Mouse (Mus musculus) small intestine, adult 2 months (tissue): ENCODE measurements at regions not wholly inside any gene's neighbourhood (a gene's known extent, or its start where the extent isn't known, plus 50 kb on each side); places are given as distances from the start of the nearest gene placed in this dataset.

Experiments used
- H3K27ac ChIP-seq: fragments of 200-500 bp; 2 replicates; pipeline ENCODE4 v1.5.1; 2012; ENCODE audit warnings: low read depth, low read length, control low read depth, inconsistent platforms; ENCODE audit not compliant: insufficient read depth
- H3K27me3 ChIP-seq: fragments of 200-500 bp; 2 replicates; pipeline ENCODE4 v1.6.1; 2012; ENCODE audit warnings: mild to moderate bottlenecking, moderate library complexity, low read length, inconsistent platforms; ENCODE audit not compliant: control insufficient read depth, insufficient read depth
- H3K36me3 ChIP-seq: fragments of 200-500 bp; 2 replicates; pipeline ENCODE4 v1.6.1; 2012; ENCODE audit warnings: mild to moderate bottlenecking, low read length, control low read depth, inconsistent platforms; ENCODE audit not compliant: control insufficient read depth, insufficient read depth
- H3K4me1 ChIP-seq: fragments of 200-500 bp; 2 replicates; pipeline ENCODE4 v1.6.1; 2012; ENCODE audit warnings: low read length, inconsistent platforms, mixed read lengths; ENCODE audit not compliant: control insufficient read depth, insufficient read depth, insufficient read length
- H3K4me3 ChIP-seq: fragments of 200-500 bp; 2 replicates; pipeline ENCODE4 v1.5.1; 2012; ENCODE audit warnings: low read depth, mild to moderate bottlenecking, control low read depth, inconsistent platforms, low read length, moderate library complexity
- CTCF ChIP-seq: fragments of 200-500 bp; IDR thresholded peaks from 2 replicates; pipeline ENCODE4 v1.5.1; 2012; ENCODE audit warnings: low read depth, mild to moderate bottlenecking, control low read depth, inconsistent platforms, low read length, moderate library complexity, mixed read lengths; ENCODE audit not compliant: insufficient replicate concordance, insufficient read length; ENCODE audit errors: extremely low read depth
- POLR2A ChIP-seq: fragments of 200-500 bp; IDR thresholded peaks from 2 replicates; pipeline ENCODE4 v1.6.1; 2012; ENCODE audit warnings: low read depth, mild to moderate bottlenecking, control low read depth, inconsistent platforms, low read length, moderate library complexity
- WGBS: fragments of 180-500 bp; shearing (Covaris S2); methylation state at CpG from one replicate; pipeline ENCODE4 v1.1.7; 2018; 5-methylcytosine and 5-hydroxymethylcytosine counted together

- WGBS, result 52% methylated on average over 11 of the region's 11 CpGs
- H3K27ac ChIP-seq, result no peak overlapping the region; the same call in 1 of the 2 replicates
- peaks cover 2% of the 10 kb centered on the region; the same call in 1 of the 2 replicates for H3K4me1 ChIP-seq
- no peaks in the 10 kb centered on the region for H3K27me3 ChIP-seq
- TF ChIP-seq CTCF (no peak), POLR2A (no peak)
- H3K36me3 ChIP-seq, result no peaks in the 10 kb centered on the region
- H3K4me3 ChIP-seq, result no peak overlapping the region; the same call in 1 of the 2 replicates
These were observed 123.5 kb upstream of the Adamts9 start for GRCm38 (mm10) chr6:93066553-93067376.

- Histone ChIP-seq H3K27me3 (no peaks in the 10 kb centered on the region), H3K27ac (no peak overlapping the region; the same call in 1 of the 2 replicates), H3K4me3 (peak overlapping the region; percentile 29), H3K4me1 (peaks cover 2% of the 10 kb centered on the region; the same call in 1 of the 2 replicates), H3K36me3 (no peaks in the 10 kb centered on the region)
- TF ChIP-seq CTCF, result no peak
- 38% methylated on average over 12 of the region's 12 CpGs for WGBS
These were observed 122.7 kb upstream of the Adamts9 start for GRCm38 (mm10) chr6:93065917-93066552.

GRCm38 (mm10) chr6:93065366-93065765 is 122.1 kb upstream of the Adamts9 start:
- no peaks in the 10 kb centered on the region for H3K36me3 ChIP-seq
- 78% methylated on average over 6 of the region's 6 CpGs for WGBS
- H3K4me3 ChIP-seq, result no peak overlapping the region
- peaks cover 2% of the 10 kb centered on the region; the same call in 1 of the 2 replicates for H3K4me1 ChIP-seq
- TF ChIP-seq POLR2A (no peak), CTCF (no peak)
- H3K27ac ChIP-seq, result no peak overlapping the region
- H3K27me3 ChIP-seq, result no peaks in the 10 kb centered on the region

- Histone ChIP-seq H3K27ac (no peak overlapping the region), H3K4me3 (no peak overlapping the region), H3K27me3 (no peaks in the 10 kb centered on the region), H3K36me3 (no peaks in the 10 kb centered on the region), H3K4me1 (peaks cover 2% of the 10 kb centered on the region; the same call in 1 of the 2 replicates)
- TF ChIP-seq CTCF, result no peak
- no peak for TF ChIP-seq POLR2A
- 80% methylated on average over 7 of the region's 7 CpGs for WGBS
These were observed 121.1 kb upstream of the Adamts9 start for GRCm38 (mm10) chr6:93064366-93064765.

GRCm38 (mm10) chr6:93061741-93062140 is 118.4 kb upstream of the Adamts9 start:
- Histone ChIP-seq H3K27me3 (no peaks in the 10 kb centered on the region), H3K4me1 (peaks cover 2% of the 10 kb centered on the region; the same call in 1 of the 2 replicates), H3K27ac (no peak overlapping the region), H3K36me3 (no peaks in the 10 kb centered on the region), H3K4me3 (no peak overlapping the region)
- TF ChIP-seq POLR2A, result no peak
- no peak for TF ChIP-seq CTCF
- WGBS, result 65% methylated on average over 3 of the region's 3 CpGs

GRCm38 (mm10) chr6:93045524-93045923 is 102.2 kb upstream of the Adamts9 start:
- H3K27me3 ChIP-seq, result no peaks in the 10 kb centered on the region
- H3K27ac ChIP-seq, result no peak overlapping the region
- no peak for TF ChIP-seq POLR2A
- TF ChIP-seq CTCF, result no peak
- 51% methylated on average over 2 of the region's 2 CpGs for WGBS
- H3K36me3 ChIP-seq, result no peaks in the 10 kb centered on the region
- H3K4me3 ChIP-seq, result no peak overlapping the region
- no peaks in the 10 kb centered on the region for H3K4me1 ChIP-seq

GRCm38 (mm10) chr6:93041041-93041440 is 97.7 kb upstream of the Adamts9 start:
- Histone ChIP-seq H3K36me3 (no peaks in the 10 kb centered on the region), H3K27ac (no peak overlapping the region), H3K4me3 (no peak overlapping the region), H3K27me3 (no peaks in the 10 kb centered on the region), H3K4me1 (no peaks in the 10 kb centered on the region)
- 69% methylated on average over 3 of the region's 3 CpGs for WGBS
- TF ChIP-seq CTCF, result no peak
- TF ChIP-seq POLR2A, result no peak
